Mouse (Mus musculus) liver, adult 10 weeks (tissue): ENCODE data around the gene Vmn1r221. TPM values are rescaled to one million over a fixed set of nuclear protein-coding genes. Genes with fewer than 3 reads are reported as not detected.

Source experiments
- polyA plus RNA-seq: library from polyadenylated mRNA; stranded (reverse); fragments of 350-450 nt; fragmentation: Illumina TruSeq; extraction: RNeasy Lipid Tissue Mini Kit (QIAGEN cat#74804); gene quantifications from one replicate; pipeline ENCODE4 v1.2.3, GENCODE M21; 2014; ENCODE audit warnings: low read depth, low replicate concordance

Vmn1r221 gene
- polyA plus RNA-seq, result not detected

GRCm38 (mm10) chr13:23213827-23214226 lies at the start of gene Vmn1r221:
Vmn1r221 (plus strand) TSS chr13:23214127.

GRCm38 (mm10) chr13:23187875-23188274 lies 26.1 kb upstream of the Vmn1r221 start, which contains the start of gene Vmn1r220:
Vmn1r220 (minus strand) TSS chr13:23187975.

GRCm38 (mm10) chr13:23235847-23236246 lies 21.9 kb downstream of the Vmn1r221 start, which contains the start of gene Vmn1r222:
Vmn1r222 (minus strand) TSS chr13:23235947.

GRCm38 (mm10) chr13:23246834-23247233 lies 32.9 kb downstream of the Vmn1r221 start, which contains the start of gene Vmn1r223:
Vmn1r223 (plus strand) TSS chr13:23247134.

Other genes with a start within 250 kb of the Vmn1r221 start
- not detected for gene Vmn1r213, start 206.5 kb upstream of the Vmn1r221 start, polyA plus RNA-seq
- not detected for gene Vmn1r214, start 183.7 kb upstream of the Vmn1r221 start, polyA plus RNA-seq
- not detected for gene Vmn1r215, start 146.1 kb upstream of the Vmn1r221 start, polyA plus RNA-seq
- not detected for gene Vmn1r217, start 95.9 kb upstream of the Vmn1r221 start, polyA plus RNA-seq
- gene Vmn1r218, start 81.0 kb upstream of the Vmn1r221 start, polyA plus RNA-seq, result not detected
- not detected for gene Vmn1r219, start 54.8 kb upstream of the Vmn1r221 start, polyA plus RNA-seq
- gene Vmn1r220, start 26.2 kb upstream of the Vmn1r221 start, polyA plus RNA-seq, result not detected
- gene Vmn1r222, start 21.8 kb downstream of the Vmn1r221 start, polyA plus RNA-seq, result not detected
- not detected for gene Vmn1r223, start 33.0 kb downstream of the Vmn1r221 start, polyA plus RNA-seq
- 23.5 TPM for gene Zfp322a, start 155.1 kb downstream of the Vmn1r221 start, polyA plus RNA-seq
- 1.7 TPM for gene Abt1, start 209.7 kb downstream of the Vmn1r221 start, polyA plus RNA-seq